Comparison of ENCODE assay signal across 11 mouse cellular contexts in the genomic region with DNA sequence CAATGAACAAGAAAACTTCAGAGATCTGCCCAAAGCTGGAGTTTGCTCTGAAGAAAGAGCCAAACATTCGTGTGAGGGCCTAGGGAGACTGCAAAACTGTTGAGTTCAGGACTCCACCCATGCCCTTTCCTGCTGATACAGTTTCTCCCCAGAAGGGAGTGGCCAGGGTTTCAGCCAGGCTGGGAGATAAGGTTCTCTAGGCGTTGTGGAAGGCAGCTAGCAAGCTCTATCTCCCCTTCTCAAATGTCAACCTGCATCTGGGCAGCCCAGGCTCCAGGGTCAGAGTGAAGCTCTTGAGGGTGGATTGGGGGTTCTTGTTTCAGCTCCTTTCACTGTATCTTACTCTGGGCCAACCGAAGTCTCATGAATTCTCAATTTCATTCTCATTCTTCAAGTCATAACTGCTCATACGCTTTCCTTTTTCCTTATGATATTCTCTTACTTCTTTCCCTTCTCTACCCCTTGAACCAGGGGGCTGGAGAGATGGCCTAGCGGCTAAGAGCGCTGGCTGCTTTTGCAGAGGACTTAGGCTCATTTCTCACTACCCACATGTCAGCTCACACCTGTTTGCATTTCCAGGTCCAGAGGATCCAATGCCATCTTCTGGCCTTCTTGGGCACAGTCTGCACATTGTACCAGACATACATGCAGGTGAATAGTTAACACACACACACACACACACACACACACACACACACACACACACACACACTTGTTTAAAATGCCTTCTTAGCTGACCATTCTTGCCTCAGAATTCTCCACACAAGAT. TPM values are rescaled to one million over a fixed set of nuclear protein-coding genes. Genes with fewer than 3 reads are reported as not detected.
DNase-seq lines count a peak whose midpoint lies in the region; ATAC-seq and TF ChIP-seq lines count a peak whose summit lies in the region.
"Had no signal": no experiment of that assay in that cellular context is flagged by ENCODE, and none has a peak within 500 bp of the region (broad histone marks: within the 10 kb centered on the region; RNA-seq: fewer than 3 reads in every experiment).

No protein-coding gene starts in this region.

- TF ChIP-seq POLR2A in small intestine, adult 2 months (IDR thresholded peaks at IDR 0.05; ENCODE audit: low read depth, low read length) = no peak; the same call in 1 of the 2 replicates

- DNase-seq in large intestine, adult 2 months (ENCODE audit: low read depth, low spot score) = peak; percentile 39
- DNase-seq in gastrocnemius, postnatal 4 days (ENCODE audit: low spot score in 2 of 2) = no peak
- no peak for DNase-seq in cerebellum, postnatal 36 days
- DNase-seq in right cerebral cortex, postnatal 14 days = no peak
- DNase-seq: kidney, postnatal 4 days had no signal

- H3K9me3 ChIP-seq in megakaryocyte, embryonic 14.5 days = peaks cover 4% of the 10 kb centered on the region
- H3K9me3 ChIP-seq: midbrain, embryonic 12.5 days had no signal

- 44% methylated on average over 6 of the region's 6 CpGs for WGBS in large intestine, adult 2 months
- WGBS in small intestine, adult 2 months = 38% methylated on average over 6 of the region's 6 CpGs

- ATAC-seq in megakaryocyte, adult 5-6 weeks (ENCODE audit: poor library complexity, severe bottlenecking) = no peak
- ATAC-seq in common myeloid progenitor, adult 5-6 weeks (replicated peaks; ENCODE audit: low read depth, poor library complexity, severe bottlenecking) = peak; percentile 83
- ATAC-seq: forebrain, embryonic 16.5 days had no signal

- no peaks in the 10 kb centered on the region for H3K27me3 ChIP-seq in megakaryocyte, embryonic 14.5 days (replicated peaks)
- no peaks in the 10 kb centered on the region for H3K27me3 ChIP-seq in small intestine, adult 2 months (ENCODE audit: control insufficient read depth, insufficient read depth, low read length)
- H3K27me3 ChIP-seq: midbrain, embryonic 12.5 days had no signal

- peak overlapping the region; percentile 46 for H3K27ac ChIP-seq in small intestine, adult 2 months (ENCODE audit: insufficient read depth, low read depth, low read length)
- H3K27ac ChIP-seq: midbrain, embryonic 12.5 days had no signal

- peaks cover 9% of the 10 kb centered on the region for H3K36me3 ChIP-seq in megakaryocyte, embryonic 14.5 days (replicated peaks; ENCODE audit: low read length)
- H3K36me3 ChIP-seq in small intestine, adult 2 months (ENCODE audit: control insufficient read depth, insufficient read depth, low read length) = no peaks in the 10 kb centered on the region
- H3K36me3 ChIP-seq: midbrain, embryonic 12.5 days had no signal

- TF ChIP-seq CTCF in small intestine, adult 2 months (IDR thresholded peaks at IDR 0.05; ENCODE audit: extremely low read depth, insufficient read length, insufficient replicate concordance, low read depth, low read length) = no peak

- peaks cover 92% of the 10 kb centered on the region for H3K4me1 ChIP-seq in megakaryocyte, embryonic 14.5 days
- H3K4me1 ChIP-seq in small intestine, adult 2 months (ENCODE audit: control insufficient read depth, insufficient read depth, insufficient read length, low read length) = peaks cover 24% of the 10 kb centered on the region
- H3K4me1 ChIP-seq: midbrain, embryonic 12.5 days had no signal

- H3K4me3 ChIP-seq in megakaryocyte, embryonic 14.5 days (replicated peaks) = peak overlapping the region; percentile 20
- H3K4me3 ChIP-seq in small intestine, adult 2 months (ENCODE audit: low read depth, low read length) = no peak overlapping the region
- H3K4me3 ChIP-seq: midbrain, embryonic 12.5 days had no signal

RNA-seq across cellular contexts. Expression of a gene that starts 25.0 kb away (rescaled TPM):
- not detected in 2 replicates for polyA plus RNA-seq in megakaryocyte, embryonic 14.5 days (2012; ENCODE audit: insufficient read depth, low replicate concordance)
- 0.36 TPM in 1 of 2 replicates, not detected in the other for total RNA-seq in megakaryocyte, adult 5-6 weeks (2015)
- not detected in 2 replicates for total RNA-seq in megakaryocyte, adult 5-6 weeks (2017)
- total RNA-seq in common myeloid progenitor, adult 5-6 weeks (2017) = 0.27 TPM in 1 of 2 replicates, not detected in the other
- polyA plus RNA-seq in large intestine, adult 2 months (2012; rRNA removed) = 1.0 and 1.2 TPM in 2 replicates
- 0.33 and 0.56 TPM in 2 replicates for polyA plus RNA-seq in small intestine, adult 2 months (2012; rRNA removed)
- 1 to 10 TPM in 1 of 2 experiments, under 1 TPM in 1; 0.15 to 1.2 TPM for total RNA-seq in gastrocnemius, postnatal 4 days (2021)
- polyA plus RNA-seq: midbrain, embryonic 12.5 days had no signal
